Mouse (Mus musculus) neural tube, embryonic 12.5 days (tissue): Measurements from ENCODE around the gene Sprtn. TPM values are rescaled to one million over a fixed set of nuclear protein-coding genes. Genes with fewer than 3 reads are reported as not detected.
A peak's percentile ranks its signal among the peaks of the same experiment; 100 is the strongest.

Experiments
- ATAC-seq: fragments of 200-750 bp; cut with Nextera tagmentation; 2 replicates; pipeline ENCODE4 v1.8.0; 2017; ENCODE audit warnings: low read depth, mild to moderate bottlenecking, moderate TSS enrichment, moderate library complexity; ENCODE audit not compliant: low FRiP score
- H3K27ac ChIP-seq: fragments of 300-500 bp; sonication (generic); 2 replicates; pipeline ENCODE4 v1.5.1; 2016
- H3K27me3 ChIP-seq: fragments of 300-500 bp; sonication (generic); replicated peaks from 2 replicates; pipeline ENCODE4 v1.6.1; 2016; ENCODE audit warnings: mild to moderate bottlenecking
- H3K36me3 ChIP-seq: fragments of 300-500 bp; sonication (generic); 2 replicates; pipeline ENCODE4 v1.6.1; 2016; ENCODE audit warnings: mild to moderate bottlenecking
- H3K4me1 ChIP-seq: fragments of 300-500 bp; sonication (generic); 2 replicates; pipeline ENCODE4 v1.6.1; 2016
- H3K4me2 ChIP-seq: fragments of 300-500 bp; sonication (generic); replicated peaks from 2 replicates; pipeline ENCODE4 v1.6.1; 2016; ENCODE audit warnings: mild to moderate bottlenecking
- H3K4me3 ChIP-seq: fragments of 300-500 bp; sonication (generic); 2 replicates; pipeline ENCODE4 v1.5.1; 2016
- H3K9ac ChIP-seq: fragments of 300-500 bp; sonication (generic); 2 replicates; pipeline ENCODE4 v1.6.1; 2016; ENCODE audit warnings: mild to moderate bottlenecking
- H3K9me3 ChIP-seq: fragments of 300-500 bp; sonication (generic); 2 replicates; pipeline ENCODE4 v1.6.1; 2016; ENCODE audit warnings: mild to moderate bottlenecking
- WGBS: fragments of 180-500 bp; shearing (Covaris S2); methylation state at CpG from one replicate; pipeline ENCODE4 v1.1.7; 2016; 5-methylcytosine and 5-hydroxymethylcytosine counted together
- polyA plus RNA-seq: library from polyadenylated mRNA; unstranded; fragments of >200 nt; fragmentation: Nextera tagmentation; extraction: Ambion mirVana; gene quantifications from 2 replicates; pipeline ENCODE4 v1.2.1, GENCODE M21; 2016

The Sprtn gene
- polyA plus RNA-seq = 12.6 and 15.1 TPM in 2 replicates

DNA sequence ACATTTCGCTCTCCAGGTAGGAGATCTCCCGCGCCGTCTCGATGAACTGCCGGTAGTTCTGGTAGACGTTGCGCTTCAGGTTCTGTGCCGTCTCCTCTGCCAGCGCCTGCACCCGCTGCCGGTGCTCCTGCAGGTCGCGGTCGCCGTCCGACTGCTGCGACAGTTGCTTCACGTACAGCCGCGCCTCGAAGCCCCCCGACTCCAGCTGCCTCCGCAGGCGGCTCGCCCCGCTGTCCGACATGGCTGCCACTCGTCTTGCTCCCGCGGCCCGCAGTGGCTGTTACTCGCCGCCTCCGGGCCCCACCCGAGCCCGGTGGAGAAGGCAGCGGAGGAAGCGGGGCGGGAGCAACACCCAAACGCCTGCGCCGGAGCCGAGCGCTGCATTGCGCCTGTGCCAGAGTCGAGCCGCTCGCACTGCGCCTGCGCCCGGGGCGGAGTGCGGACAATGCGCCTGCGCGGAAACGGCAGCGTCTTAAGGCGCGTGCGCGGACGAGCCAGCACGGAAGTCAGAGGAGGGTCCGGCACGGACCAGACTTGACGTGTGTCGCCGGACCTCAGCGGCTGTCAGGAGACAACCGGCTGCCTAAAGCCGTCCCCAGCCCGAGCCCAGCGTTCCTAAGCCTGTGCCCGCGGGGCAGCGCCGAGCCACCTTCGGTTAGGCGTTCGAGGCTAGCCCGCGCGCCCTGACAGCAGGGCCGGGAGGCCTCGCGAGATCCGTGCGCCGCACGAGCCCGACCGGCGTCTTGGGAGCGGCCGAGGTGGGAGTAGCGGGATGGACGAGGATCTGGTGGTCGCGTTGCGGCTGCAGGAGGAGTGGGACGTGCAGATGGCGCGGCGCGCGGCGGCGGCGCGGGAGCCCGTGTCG lies at the start of gene Sprtn, which contains the start of gene Exoc8:
Gene Sprtn (plus strand): TSS at position 501 of the 865 bp plus-strand sequence.
Gene Exoc8 (minus strand): TSS at position 320 of the 865 bp plus-strand sequence.
- Histone ChIP-seq H3K4me2 (peak within 1 kb of the TSS; percentile 99), H3K27ac (0 out of 2 replicates have a peak within 1 kb of the TSS, but pooled peaks have one; percentile 26), H3K9ac (peak within 1 kb of the TSS; percentile 86), H3K36me3 (peaks cover 51% of the 10 kb centered on the region), H3K9me3 (no peaks in the 10 kb centered on the region), H3K27me3 (no peaks in the 10 kb centered on the region), H3K4me1 (peaks cover 35% of the 10 kb centered on the region), H3K4me3 (peak within 1 kb of the TSS; percentile 96)
- WGBS = under 1% methylated on average over 114 of the region's 114 CpGs
- ATAC-seq = peak; percentile 83

DNA sequence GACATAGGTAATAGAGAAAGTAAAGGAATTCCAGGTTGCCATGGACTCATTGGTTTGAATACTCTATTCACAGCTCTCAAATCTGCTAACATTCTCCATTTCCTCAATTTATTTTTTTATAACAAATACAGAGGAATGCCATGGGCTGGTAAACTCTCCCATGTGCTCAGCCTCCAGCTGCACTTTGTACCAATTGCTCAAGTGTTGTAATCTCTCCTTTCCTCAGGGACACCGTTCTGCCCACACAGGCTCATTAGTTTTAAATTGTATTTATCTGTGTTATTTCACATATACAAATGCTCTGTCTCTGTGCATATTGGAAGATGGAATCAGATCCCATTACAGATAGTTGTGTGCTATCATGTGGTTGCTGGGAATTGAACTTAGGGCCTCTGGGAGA lies 44.2 kb upstream of the Sprtn start:
- no peak for ATAC-seq
- H3K4me1 ChIP-seq = no peaks in the 10 kb centered on the region
- 98% methylated on average over 1 of the region's 1 CpGs for WGBS
- H3K27ac ChIP-seq = no peak overlapping the region
- H3K4me3 ChIP-seq = no peak overlapping the region
- H3K27me3 ChIP-seq = no peaks in the 10 kb centered on the region
- H3K9ac ChIP-seq = no peak overlapping the region
- H3K9me3 ChIP-seq = peaks cover 4% of the 10 kb centered on the region; the same call in 1 of the 2 replicates
- H3K4me2 ChIP-seq = no peak overlapping the region
- peaks cover 61% of the 10 kb centered on the region for H3K36me3 ChIP-seq

DNA sequence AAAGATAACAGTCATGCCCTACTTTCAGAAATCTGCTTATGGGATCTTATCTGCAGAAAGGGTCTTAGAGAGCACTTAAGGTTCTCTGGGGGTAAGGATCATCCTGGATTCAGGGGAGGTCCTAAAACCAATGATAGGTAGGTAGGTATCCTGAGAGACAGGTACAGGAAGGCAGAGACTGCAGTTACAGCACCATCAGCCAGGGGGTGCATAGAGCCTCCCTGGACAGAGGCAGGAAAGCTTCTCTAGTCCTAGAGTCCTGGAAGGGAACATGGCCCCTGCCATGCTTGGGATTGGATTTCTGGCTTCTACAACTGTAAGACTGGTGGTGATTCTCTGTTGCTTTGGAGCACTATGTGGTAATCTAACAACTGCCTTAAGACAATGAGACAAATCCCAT lies 38.2 kb upstream of the Sprtn start:
- H3K9ac ChIP-seq = no peak overlapping the region
- no peaks in the 10 kb centered on the region for H3K27me3 ChIP-seq
- H3K4me3 ChIP-seq = no peak overlapping the region
- H3K4me2 ChIP-seq = no peak overlapping the region
- no peak for ATAC-seq
- H3K36me3 ChIP-seq = peaks cover 63% of the 10 kb centered on the region
- H3K27ac ChIP-seq = no peak overlapping the region
- H3K9me3 ChIP-seq = peaks cover 4% of the 10 kb centered on the region; the same call in 1 of the 2 replicates
- peaks cover 9% of the 10 kb centered on the region for H3K4me1 ChIP-seq

DNA sequence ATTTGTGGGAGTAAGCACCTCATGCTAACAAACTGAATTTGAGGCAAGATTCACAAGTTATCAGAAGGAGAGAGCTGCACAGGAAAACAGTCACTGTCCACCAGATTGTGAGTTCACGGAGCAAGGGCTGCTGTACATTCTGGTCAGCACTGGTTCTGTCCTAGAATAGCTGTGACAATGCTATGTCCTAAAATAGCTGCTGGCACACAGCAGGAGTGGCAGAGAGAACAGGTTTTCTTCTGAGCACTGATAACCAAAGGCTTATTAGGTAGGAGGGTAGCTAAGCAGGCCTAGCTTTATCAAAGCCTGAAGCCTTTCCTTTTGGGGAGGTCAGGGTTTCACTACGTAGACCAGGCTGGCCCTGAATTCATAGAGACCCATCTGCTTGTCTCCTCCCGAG lies 37.5 kb upstream of the Sprtn start:
- H3K4me1 ChIP-seq = peaks cover 9% of the 10 kb centered on the region
- no peak overlapping the region for H3K27ac ChIP-seq
- no peak overlapping the region for H3K4me3 ChIP-seq
- H3K27me3 ChIP-seq = no peaks in the 10 kb centered on the region
- H3K4me2 ChIP-seq = no peak overlapping the region
- H3K36me3 ChIP-seq = peaks cover 55% of the 10 kb centered on the region
- no peak for ATAC-seq
- WGBS = 97% methylated on average over 3 of the region's 3 CpGs
- no peak overlapping the region for H3K9ac ChIP-seq
- H3K9me3 ChIP-seq = peaks cover 4% of the 10 kb centered on the region; the same call in 1 of the 2 replicates

DNA sequence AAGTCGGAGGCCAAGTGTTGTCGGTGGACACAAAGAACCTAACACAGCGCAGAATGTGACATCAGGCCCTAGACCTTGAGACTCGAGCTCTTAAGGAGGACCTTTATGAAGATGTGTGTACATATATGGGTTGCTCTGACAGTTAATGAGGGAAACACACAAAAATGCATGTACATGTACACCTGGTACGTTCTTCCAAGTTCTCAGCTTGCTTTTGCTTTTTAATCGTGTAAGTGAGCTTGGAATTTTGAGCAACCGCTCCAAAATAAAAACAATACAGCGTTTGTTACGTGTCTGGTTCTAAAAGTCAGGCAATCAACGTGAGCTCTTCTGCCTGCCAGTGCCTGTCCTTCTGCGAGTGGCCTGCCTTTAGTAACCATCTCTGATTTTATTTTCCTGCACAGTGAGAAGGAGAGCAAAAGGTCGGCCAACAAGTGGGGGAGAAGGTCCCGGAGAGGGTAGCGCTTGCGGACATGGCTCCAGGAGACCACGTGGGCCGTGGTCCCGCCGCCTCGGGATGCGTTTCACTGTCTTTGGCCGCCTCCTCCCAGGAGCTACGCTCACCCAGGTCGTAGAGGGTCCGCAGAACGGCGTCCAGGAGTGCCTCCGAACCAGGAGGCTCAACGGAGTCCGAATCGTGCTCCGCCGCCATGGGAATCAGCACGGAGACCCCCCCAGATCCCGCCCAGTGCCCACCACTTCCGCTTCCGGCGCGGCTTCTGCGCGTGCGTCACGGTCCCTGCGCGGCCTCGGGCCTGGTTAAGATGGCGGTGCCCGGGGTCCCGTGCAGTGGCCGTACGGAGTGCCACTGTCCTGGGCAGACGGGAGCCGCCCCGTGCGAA lies 35.1 kb upstream of the Sprtn start, which contains the start of the genes Gnpat and 2810004N23Rik:
Gene Gnpat (plus strand): TSS at position 713 of the 842 bp plus-strand sequence.
Gene 2810004N23Rik (minus strand): TSS at position 800 of the 842 bp plus-strand sequence.
- Histone ChIP-seq H3K36me3 (peaks cover 33% of the 10 kb centered on the region), H3K9me3 (no peaks in the 10 kb centered on the region), H3K4me1 (peaks cover 9% of the 10 kb centered on the region), H3K4me3 (peak within 1 kb of the TSS; percentile 95), H3K4me2 (peak within 1 kb of the TSS; percentile 79), H3K9ac (peak within 1 kb of the TSS; percentile 96), H3K27ac (peak within 1 kb of the TSS; percentile 70), H3K27me3 (no peaks in the 10 kb centered on the region)
- WGBS = 2% methylated on average over 55 of the region's 55 CpGs
- peak; percentile 98 for ATAC-seq

DNA sequence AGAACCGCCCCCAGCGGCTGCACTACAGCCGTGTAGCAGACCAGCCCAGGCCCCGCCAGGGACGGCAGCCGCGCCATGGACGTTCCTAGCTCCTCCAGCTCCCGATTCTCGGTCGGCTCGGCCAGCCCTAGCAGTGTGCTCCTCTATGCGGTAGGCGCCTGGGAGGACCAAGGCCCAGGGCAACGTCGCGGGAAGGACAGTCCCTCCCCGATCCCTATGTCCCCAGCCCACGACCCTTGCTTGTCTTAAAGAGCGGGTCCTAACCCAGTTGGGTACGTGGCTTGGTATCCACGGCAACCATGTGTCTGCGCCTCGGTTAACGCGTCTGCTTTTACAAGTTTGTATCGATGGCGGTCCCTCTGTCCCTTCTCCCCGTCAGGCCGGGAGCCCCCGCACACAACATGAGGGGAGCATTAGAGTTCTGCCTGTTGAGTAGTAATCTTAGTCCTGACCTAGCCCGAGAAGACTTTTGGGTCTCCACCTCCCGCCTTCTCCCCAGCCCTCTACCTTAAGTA lies 34.5 kb upstream of the Sprtn start:
- ATAC-seq = peak; percentile 90
- Histone ChIP-seq H3K27me3 (no peaks in the 10 kb centered on the region), H3K4me1 (peaks cover 9% of the 10 kb centered on the region), H3K4me2 (peak overlapping the region; percentile 79), H3K36me3 (peaks cover 26% of the 10 kb centered on the region), H3K4me3 (peak overlapping the region; percentile 95), H3K9me3 (no peaks in the 10 kb centered on the region), H3K27ac (peak overlapping the region; percentile 70), H3K9ac (peak overlapping the region; percentile 96)
- WGBS = under 1% methylated on average over 33 of the region's 33 CpGs

DNA sequence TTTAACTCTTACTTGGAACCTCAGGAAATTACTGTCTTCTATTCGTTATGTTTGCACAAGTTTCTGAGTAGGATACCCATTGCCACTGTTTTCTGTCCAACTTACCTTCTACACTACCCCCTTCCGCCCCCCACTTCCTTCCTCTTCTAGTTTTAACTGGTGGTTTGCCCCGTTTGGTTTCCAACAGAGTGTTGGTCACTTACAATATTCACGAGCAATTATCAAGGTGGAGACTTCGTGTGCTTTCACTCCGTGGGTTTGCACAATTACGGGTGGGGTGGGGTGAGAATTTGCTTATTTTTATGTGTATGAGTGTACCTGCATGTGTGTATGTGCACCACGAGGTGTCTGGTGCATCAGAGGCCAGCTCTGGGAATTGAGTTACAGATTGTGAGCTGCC lies 34.0 kb upstream of the Sprtn start:
- H3K4me1 ChIP-seq = peaks cover 9% of the 10 kb centered on the region
- H3K9me3 ChIP-seq = no peaks in the 10 kb centered on the region
- H3K27me3 ChIP-seq = no peaks in the 10 kb centered on the region
- H3K27ac ChIP-seq = no peak overlapping the region
- H3K4me2 ChIP-seq = peak overlapping the region; percentile 79
- no peak for ATAC-seq
- peak overlapping the region; percentile 96 for H3K9ac ChIP-seq
- WGBS = 26% methylated on average over 8 of the region's 8 CpGs
- H3K4me3 ChIP-seq = peak overlapping the region; percentile 95
- peaks cover 21% of the 10 kb centered on the region for H3K36me3 ChIP-seq

DNA sequence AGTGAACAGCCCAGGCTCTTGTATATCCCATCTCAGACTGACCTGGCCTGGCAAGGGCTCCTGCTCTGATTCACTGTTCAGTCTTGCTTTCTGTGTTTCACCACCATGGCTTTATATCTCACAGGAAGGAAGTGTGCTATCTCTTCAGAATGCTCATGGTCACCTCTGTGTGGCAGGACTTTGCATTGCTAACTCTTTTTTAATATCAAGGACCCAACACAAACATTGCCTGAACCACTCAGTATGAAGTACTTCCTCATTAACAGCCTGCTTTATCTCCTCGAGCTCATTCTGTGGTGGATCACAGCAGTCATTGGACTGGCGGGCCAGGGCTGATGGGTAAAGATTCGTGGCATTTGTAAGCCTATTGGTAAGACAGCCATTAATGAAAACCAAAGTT lies 31.0 kb upstream of the Sprtn start:
- Histone ChIP-seq H3K27me3 (no peaks in the 10 kb centered on the region), H3K27ac (no peak overlapping the region), H3K36me3 (peaks cover 7% of the 10 kb centered on the region), H3K9me3 (no peaks in the 10 kb centered on the region), H3K4me1 (peaks cover 9% of the 10 kb centered on the region), H3K4me3 (no peak overlapping the region), H3K9ac (no peak overlapping the region), H3K4me2 (no peak overlapping the region)
- WGBS = 87% methylated on average over 3 of the region's 3 CpGs
- no peak for ATAC-seq

DNA sequence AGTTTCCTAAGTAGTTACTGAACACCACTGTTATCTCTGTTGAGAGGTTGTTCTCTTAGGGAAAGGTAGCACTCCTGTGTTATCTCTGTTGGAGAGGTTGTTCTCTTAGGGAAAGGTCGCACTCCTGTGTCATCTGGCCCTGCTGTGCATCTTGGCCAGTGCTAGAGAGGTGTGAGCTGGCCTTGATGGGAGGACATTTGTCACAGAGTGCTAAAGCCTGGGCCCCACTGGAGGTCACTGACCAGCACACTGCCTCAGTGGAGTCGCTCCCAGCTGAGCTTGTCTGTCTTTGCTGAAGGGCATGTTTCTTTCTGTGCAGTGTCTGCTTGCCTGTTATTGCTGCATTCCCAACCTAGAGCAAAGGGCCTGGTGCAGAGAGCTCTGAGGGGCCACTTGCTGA lies 30.6 kb upstream of the Sprtn start:
- H3K4me2 ChIP-seq = no peak overlapping the region
- WGBS = 80% methylated on average over 2 of the region's 2 CpGs
- H3K36me3 ChIP-seq = peaks cover 12% of the 10 kb centered on the region
- H3K27ac ChIP-seq = no peak overlapping the region
- peaks cover 8% of the 10 kb centered on the region for H3K4me1 ChIP-seq
- H3K4me3 ChIP-seq = no peak overlapping the region
- no peak overlapping the region for H3K9ac ChIP-seq
- H3K27me3 ChIP-seq = no peaks in the 10 kb centered on the region
- no peak for ATAC-seq
- H3K9me3 ChIP-seq = no peaks in the 10 kb centered on the region

DNA sequence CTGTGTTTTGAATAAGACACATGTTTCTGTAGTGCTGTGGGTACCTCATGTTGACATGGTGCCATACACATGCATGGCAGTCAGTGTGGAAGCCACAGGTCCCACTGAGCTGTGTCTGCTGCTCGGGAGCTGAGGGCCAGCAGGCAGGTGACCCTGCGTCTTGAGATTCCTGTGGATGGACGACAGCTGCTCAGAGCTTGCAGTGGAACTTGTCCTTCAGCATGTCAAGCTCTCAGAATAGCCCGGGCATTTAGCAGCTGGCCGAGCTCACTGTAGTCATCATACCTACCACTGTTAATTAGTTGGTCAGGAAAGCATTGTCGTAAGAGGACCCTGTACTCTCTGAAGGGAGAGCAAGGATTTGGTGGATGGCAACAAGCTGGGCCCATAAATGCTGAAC lies 28.0 kb upstream of the Sprtn start:
- no peak overlapping the region for H3K27ac ChIP-seq
- H3K4me3 ChIP-seq = no peak overlapping the region
- H3K36me3 ChIP-seq = peaks cover 38% of the 10 kb centered on the region
- H3K9me3 ChIP-seq = no peaks in the 10 kb centered on the region
- ATAC-seq = no peak
- WGBS = 79% methylated on average over 6 of the region's 6 CpGs
- no peak overlapping the region for H3K4me2 ChIP-seq
- H3K9ac ChIP-seq = no peak overlapping the region
- H3K4me1 ChIP-seq = no peaks in the 10 kb centered on the region
- no peaks in the 10 kb centered on the region for H3K27me3 ChIP-seq

DNA sequence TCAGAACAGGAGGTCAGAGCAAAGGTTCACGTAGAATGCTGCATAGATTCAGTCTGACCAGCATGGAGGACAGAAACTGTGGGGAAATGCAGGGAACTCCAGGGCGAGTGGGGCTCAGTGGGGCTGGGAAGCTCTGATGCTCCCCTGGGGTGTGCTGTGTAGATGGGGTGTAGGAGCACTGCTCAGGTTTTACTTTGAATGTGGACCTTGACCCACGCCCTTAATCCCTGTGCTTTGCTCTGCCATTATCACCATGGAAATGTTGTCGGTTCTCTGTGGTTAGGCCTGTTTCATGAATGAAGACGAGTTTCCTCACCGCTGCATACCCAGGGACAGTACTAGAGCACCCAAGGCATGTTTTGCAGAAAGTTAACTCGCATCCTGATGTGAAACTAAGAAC lies 26.2 kb upstream of the Sprtn start:
- Histone ChIP-seq H3K9ac (no peak overlapping the region), H3K27ac (no peak overlapping the region), H3K4me3 (no peak overlapping the region), H3K9me3 (no peaks in the 10 kb centered on the region), H3K4me1 (no peaks in the 10 kb centered on the region), H3K4me2 (no peak overlapping the region), H3K36me3 (peaks cover 54% of the 10 kb centered on the region), H3K27me3 (no peaks in the 10 kb centered on the region)
- 93% methylated on average over 7 of the region's 7 CpGs for WGBS
- no peak for ATAC-seq

DNA sequence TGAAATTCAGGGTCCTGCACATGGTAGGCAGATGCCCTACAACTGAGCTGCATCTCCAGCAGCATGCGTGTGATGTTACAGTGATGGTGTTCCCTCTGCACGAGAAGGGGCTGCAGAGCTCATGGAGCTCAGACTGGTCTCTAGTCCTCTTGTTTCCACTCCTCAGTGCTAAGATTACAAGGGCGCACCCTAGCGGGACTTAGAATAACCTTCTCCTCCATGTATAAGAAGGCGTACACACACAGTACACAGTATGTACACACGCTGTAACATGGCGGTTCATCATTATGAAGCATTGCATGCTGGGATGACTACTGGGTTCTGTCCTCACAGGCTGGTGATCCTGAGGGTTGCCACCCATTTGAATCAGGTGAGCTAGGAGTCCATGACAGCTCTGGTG lies 25.6 kb upstream of the Sprtn start:
- Histone ChIP-seq H3K4me2 (no peak overlapping the region), H3K27ac (no peak overlapping the region), H3K27me3 (no peaks in the 10 kb centered on the region), H3K9me3 (no peaks in the 10 kb centered on the region), H3K4me1 (no peaks in the 10 kb centered on the region), H3K36me3 (peaks cover 60% of the 10 kb centered on the region), H3K9ac (no peak overlapping the region), H3K4me3 (no peak overlapping the region)
- ATAC-seq = no peak
- 97% methylated on average over 7 of the region's 7 CpGs for WGBS
